Mouse (Mus musculus) stomach, embryonic 16.5 days (tissue): ENCODE results near the gene Gsdmc3. TPM values are rescaled to one million over a fixed set of nuclear protein-coding genes. Genes with fewer than 3 reads are reported as not detected.
"Not testable (repeated sequence)": the region's sequence is repeated elsewhere in the genome, so short reads cannot be mapped to it uniquely, and the experiment has no call there.

Experiments
- ATAC-seq: fragments of 200-750 bp; cut with Nextera tagmentation; 2 replicates; pipeline ENCODE4 v1.8.0; 2017; ENCODE audit warnings: moderate number of reproducible peaks, moderate TSS enrichment; ENCODE audit not compliant: insufficient read depth, low FRiP score
- H3K27ac ChIP-seq: fragments of 300-500 bp; sonication (generic); 2 replicates; pipeline ENCODE4 v1.5.1; 2014; ENCODE audit warnings: low read length
- H3K27me3 ChIP-seq: fragments of 300-500 bp; sonication (generic); 2 replicates; pipeline ENCODE4 v1.6.1; 2014; ENCODE audit warnings: low read length, control low read depth, mixed read lengths; ENCODE audit not compliant: control insufficient read depth, insufficient read depth
- H3K36me3 ChIP-seq: fragments of 300-500 bp; sonication (generic); 2 replicates; pipeline ENCODE4 v1.6.1; 2014; ENCODE audit warnings: low read length; ENCODE audit not compliant: control insufficient read depth, insufficient read depth
- H3K4me1 ChIP-seq: fragments of 300-500 bp; sonication (generic); 2 replicates; pipeline ENCODE4 v1.6.1; 2014; ENCODE audit warnings: low read length, control low read depth, mixed read lengths; ENCODE audit not compliant: control insufficient read depth, insufficient read depth
- H3K4me2 ChIP-seq: fragments of 300-500 bp; sonication (generic); 2 replicates; pipeline ENCODE4 v1.6.1; 2014; ENCODE audit warnings: low read depth, low read length, mixed read lengths
- H3K4me3 ChIP-seq: fragments of 300-500 bp; sonication (generic); replicated peaks from 2 replicates; pipeline ENCODE4 v1.5.1; 2014; ENCODE audit warnings: mild to moderate bottlenecking, low read length
- H3K9ac ChIP-seq: fragments of 300-500 bp; sonication (generic); 2 replicates; pipeline ENCODE4 v1.6.1; 2014; ENCODE audit warnings: low read length
- H3K9me3 ChIP-seq: fragments of 300-500 bp; sonication (generic); replicated peaks from 2 replicates; pipeline ENCODE4 v1.6.1; 2016; ENCODE audit warnings: low read length, control low read depth; ENCODE audit not compliant: control insufficient read depth
- WGBS: fragments of 180-500 bp; shearing (Covaris S2); extraction: QIAGEN DNeasy Blood & Tissue Kit; methylation state at CpG from one replicate; pipeline ENCODE4 v1.1.7; 2014; 5-methylcytosine and 5-hydroxymethylcytosine counted together
- polyA plus RNA-seq: library from polyadenylated mRNA; unstranded; fragments of >200 nt; fragmentation: Nextera tagmentation; extraction: Ambion mirVana; gene quantifications from 2 replicates; pipeline ENCODE4 v1.2.1, GENCODE M21; 2015

Gene Gsdmc3
- polyA plus RNA-seq, 1 experiment from 2014 or later: 9.0 TPM

- WGBS: 78% methylated on average over 4 of the region's 5 CpGs
- not testable (repeated sequence) for H3K36me3 ChIP-seq, H3K9ac ChIP-seq, H3K4me1 ChIP-seq, ATAC-seq, H3K4me2 ChIP-seq, H3K9me3 ChIP-seq, H3K27me3 ChIP-seq, H3K4me3 ChIP-seq, H3K27ac ChIP-seq
These were observed 10.1 kb upstream of the Gsdmc3 start for GRCm38 (mm10) chr15:63888440-63888839.

GRCm38 (mm10) chr15:63887949-63888348, 9.6 kb upstream of the Gsdmc3 start:
- not testable (repeated sequence) for ATAC-seq, H3K27ac ChIP-seq, H3K27me3 ChIP-seq, H3K9ac ChIP-seq, H3K9me3 ChIP-seq, H3K36me3 ChIP-seq, H3K4me1 ChIP-seq, H3K4me2 ChIP-seq, H3K4me3 ChIP-seq
- WGBS: no CpG with 5 or more reads among the region's 5 CpGs

- H3K27ac ChIP-seq, H3K27me3 ChIP-seq, H3K4me1 ChIP-seq, H3K36me3 ChIP-seq, H3K9me3 ChIP-seq, ATAC-seq, H3K4me3 ChIP-seq, H3K9ac ChIP-seq, H3K4me2 ChIP-seq: not testable (repeated sequence)
These were observed 2.2 kb downstream of the Gsdmc3 start for GRCm38 (mm10) chr15:63876160-63876559.

GRCm38 (mm10) chr15:63861965-63862364, 16.4 kb downstream of the Gsdmc3 start:
- H3K4me2 ChIP-seq, H3K4me3 ChIP-seq, H3K9me3 ChIP-seq, H3K36me3 ChIP-seq, H3K27me3 ChIP-seq, ATAC-seq, H3K4me1 ChIP-seq, H3K27ac ChIP-seq, H3K9ac ChIP-seq: not testable (repeated sequence)
- 40% methylated on average over 5 of the region's 5 CpGs for WGBS

Other genes with a start within 250 kb of the Gsdmc3 start
- 37.7 and 57.2 TPM in 2 replicates for gene Gsdmc2, start 33.4 kb downstream of the Gsdmc3 start, polyA plus RNA-seq
- gene Gsdmc4, start 33.7 kb upstream of the Gsdmc3 start, polyA plus RNA-seq: 2.8 and 4.4 TPM in 2 replicates
- gene Fam49b, start 181.9 kb upstream of the Gsdmc3 start, polyA plus RNA-seq: 44.3 and 49.5 TPM in 2 replicates